Mouse (Mus musculus) lung, adult 2 months (tissue): ENCODE data around the gene Ckmt2.

Experiments
- CTCF ChIP-seq: fragments of 200-500 bp; IDR thresholded peaks from 2 replicates; pipeline ENCODE4 v1.5.1; 2011; ENCODE audit warnings: mild to moderate bottlenecking, low read length, control low read depth; ENCODE audit not compliant: insufficient read depth
- POLR2A ChIP-seq: fragments of 200-500 bp; IDR thresholded peaks from 2 replicates; pipeline ENCODE4 v1.6.1; 2011; ENCODE audit warnings: low read depth, mild to moderate bottlenecking, control low read depth, low read length, borderline replicate concordance; ENCODE audit errors: extremely low read depth

- TF ChIP-seq CTCF, result no peak
- TF ChIP-seq POLR2A, result no peak
Observed at GRCm38 (mm10) chr13:91827876-91828275, 48.8 kb downstream of the Ckmt2 start.
